Mouse (Mus musculus) heart, adult 2 months (tissue): Measurements from ENCODE around the gene Arhgap32.

Experiments used
- CTCF ChIP-seq: fragments of 200-600 bp; IDR thresholded peaks from 2 replicates; pipeline ENCODE4 v1.8.1; 2022; ENCODE audit warnings: antibody characterized with exemption, mild to moderate bottlenecking, moderate library complexity
- EP300 ChIP-seq: fragments of 200-500 bp; IDR thresholded peaks from 2 replicates; pipeline ENCODE4 v1.6.1; 2011; ENCODE audit warnings: low read depth, low read length, control low read depth; ENCODE audit not compliant: insufficient read depth
- POLR2A ChIP-seq: fragments of 200-500 bp; IDR thresholded peaks from 2 replicates; pipeline ENCODE4 v1.6.1; 2011; ENCODE audit warnings: mild to moderate bottlenecking, low read depth, low read length, control low read depth; ENCODE audit not compliant: insufficient read depth

DNA sequence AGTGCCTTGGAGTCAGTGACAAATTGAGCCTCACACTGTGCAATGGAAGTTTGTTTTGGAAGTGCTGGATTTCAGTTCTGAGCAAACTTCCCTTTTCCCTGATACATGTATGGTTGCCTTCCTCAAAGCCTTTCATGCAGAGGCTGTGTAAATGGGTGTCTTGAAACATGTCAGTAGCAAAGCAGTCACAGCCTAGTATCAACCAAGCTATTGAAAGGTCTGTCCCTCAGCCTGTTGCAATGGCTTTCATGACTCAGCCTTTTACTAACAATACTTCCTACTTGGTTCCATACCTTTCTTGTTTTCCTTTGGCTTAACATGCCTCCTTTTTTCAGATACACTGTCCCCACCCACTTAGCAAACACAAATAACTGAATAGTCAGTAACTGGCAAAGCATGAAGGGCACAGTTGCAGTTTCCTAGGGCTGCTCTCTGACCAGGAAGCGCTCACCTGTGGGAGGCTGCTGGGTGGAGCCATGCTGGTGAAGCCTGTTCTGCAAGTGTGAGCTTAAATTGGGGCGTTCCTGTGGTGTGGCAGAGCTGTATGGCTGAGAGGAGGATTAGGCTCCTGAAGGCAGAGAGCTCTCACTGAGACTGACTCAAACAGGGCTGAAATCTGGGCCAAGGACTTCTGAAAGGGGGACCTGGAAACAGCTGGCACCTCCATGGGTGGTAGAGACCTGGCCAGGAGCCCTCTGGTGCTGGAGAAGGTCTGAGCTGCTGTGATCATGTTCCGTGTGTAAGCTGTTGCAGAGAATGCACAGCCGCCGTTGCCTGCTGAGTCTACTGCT lies 108.0 kb downstream of the Arhgap32 start:
- TF ChIP-seq CTCF (no peak), POLR2A (no peak), EP300 (no peak)
